Mouse (Mus musculus): ENCODE data around the gene Srp68. TPM values are rescaled to one million over a fixed set of nuclear protein-coding genes. Genes with fewer than 3 reads are reported as not detected.

The Srp68 gene
- polyA plus RNA-seq (2021; fragmentation: Nextera tagmentation), result 25.9 and 34.4 TPM in 2 replicates
- long read RNA-seq, experiment 1, transcript Srp68-201 (16 exons, 2,526 nt), result major isoform, 215 of 249 reads
- long read RNA-seq, experiment 1, partial matches to known transcripts, result 26 of 249 reads
- long read RNA-seq, experiment 1, other reads (novel, unspliced or antisense), result 8 of 249 reads
- long read RNA-seq, experiment 2, transcript Srp68-201 (16 exons, 2,526 nt), result major isoform, 32 of 54 reads
- long read RNA-seq, experiment 2, partial matches to known transcripts, result 18 of 54 reads
- long read RNA-seq, experiment 2, other reads (novel, unspliced or antisense), result 4 of 54 reads

DNA sequence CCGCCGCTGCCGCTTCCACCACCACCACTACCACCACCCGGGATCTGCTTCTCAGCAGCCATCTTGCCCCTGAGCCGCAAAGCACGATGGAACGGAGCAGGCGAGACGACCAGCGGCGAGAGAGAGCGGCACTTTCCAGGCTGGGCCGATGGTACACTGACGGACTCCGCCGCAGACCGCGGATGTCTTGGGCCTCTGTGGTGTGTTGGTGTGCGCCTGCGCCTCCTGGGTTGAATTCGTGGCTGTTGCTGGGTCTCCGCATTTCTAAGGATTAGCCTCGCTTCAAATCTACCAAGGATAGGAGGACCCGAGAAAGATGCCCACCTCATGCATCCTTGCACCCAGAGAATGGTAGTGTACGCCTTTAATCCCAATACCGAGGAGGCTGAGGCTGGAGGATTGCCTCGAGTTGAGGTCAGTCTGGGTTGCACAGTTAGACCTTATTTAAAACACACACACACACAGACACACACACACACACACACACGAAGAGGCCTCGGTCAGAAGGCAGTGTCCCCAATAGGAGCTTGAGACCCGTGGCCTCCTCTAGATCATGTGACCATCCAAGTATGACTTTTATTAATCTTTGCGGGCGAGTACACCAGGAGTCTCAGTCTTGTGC, at the start of gene Srp68:
TSS of gene Srp68 (minus strand) at position 173 of the 622 bp plus-strand sequence.

DNA sequence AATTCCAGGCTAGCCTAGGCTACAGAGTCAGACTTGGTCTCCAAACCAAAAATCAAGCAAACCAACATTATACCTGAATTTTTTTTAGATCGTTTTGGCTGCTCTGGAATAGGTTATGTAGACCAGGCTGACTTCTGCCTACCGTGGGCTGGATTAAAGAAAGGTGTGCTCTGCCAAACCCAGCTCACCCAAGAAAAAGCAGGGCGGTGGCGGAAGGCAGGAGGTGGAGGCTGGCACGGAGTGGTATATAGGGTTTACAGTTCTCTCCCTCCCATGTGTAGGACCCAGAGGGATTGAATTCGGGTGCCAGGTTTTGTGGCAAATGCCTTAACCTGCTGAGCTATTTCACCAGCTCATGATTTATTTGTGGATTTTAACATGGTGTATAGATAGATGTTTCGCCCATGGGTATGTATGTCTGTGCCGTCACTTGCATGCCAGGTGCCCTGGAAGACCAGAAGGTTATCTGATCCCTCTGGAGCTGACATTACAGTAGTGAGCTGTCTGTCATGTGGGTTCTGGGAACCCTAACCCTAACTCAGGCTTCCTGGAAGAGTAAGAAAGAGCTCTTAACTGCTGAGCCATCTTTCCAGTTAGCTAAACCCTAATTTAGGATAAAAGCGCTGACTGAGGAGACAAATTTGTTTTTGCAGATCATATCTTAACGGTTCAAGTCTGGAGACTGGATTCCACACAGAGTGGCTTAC, 33.2 kb upstream of the Srp68 start, which contains the start of gene Exoc7:
TSS of gene Exoc7 (minus strand) at position 215 of the 707 bp plus-strand sequence.

GRCm38 (mm10) chr11:116280751-116281663, 7.0 kb upstream of the Srp68 start, which contains the start of gene Galr2:
Galr2 (plus strand) TSS chr11:116280939.

DNA sequence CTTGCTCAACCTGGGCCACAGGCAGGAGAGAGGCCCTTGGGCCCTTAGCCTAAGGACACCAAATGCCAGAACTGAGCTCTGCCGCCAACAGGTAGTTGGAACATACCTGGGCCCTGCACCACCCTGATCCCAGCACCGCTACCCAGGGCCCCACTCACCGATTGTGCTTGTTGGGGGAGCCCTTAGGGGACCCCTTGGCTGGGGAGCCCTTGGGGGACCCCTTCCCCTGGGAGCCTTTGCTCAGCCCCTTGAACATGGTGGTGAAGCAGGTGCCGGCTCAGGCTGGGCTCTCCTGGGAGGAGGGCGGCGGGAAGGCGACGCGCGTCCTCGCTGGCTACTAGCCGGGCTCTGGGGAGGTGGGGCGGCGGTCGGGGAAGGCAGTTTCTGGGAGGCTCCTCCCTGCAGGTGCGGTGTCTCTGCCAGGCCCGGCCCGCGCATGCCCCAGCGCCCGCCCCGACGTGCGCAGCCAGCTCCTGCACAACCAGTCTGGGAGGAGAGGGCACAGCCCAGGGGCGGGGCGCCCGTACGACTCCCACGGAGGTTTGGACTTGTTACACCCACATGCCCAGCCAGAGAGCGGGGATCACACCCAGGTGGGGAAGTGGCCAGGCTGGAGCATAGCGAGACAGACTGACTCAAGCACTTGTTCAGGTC, 36.1 kb downstream of the Srp68 start, which contains the start of gene Evpl:
TSS of gene Evpl (minus strand) at position 336 of the 654 bp plus-strand sequence.

DNA sequence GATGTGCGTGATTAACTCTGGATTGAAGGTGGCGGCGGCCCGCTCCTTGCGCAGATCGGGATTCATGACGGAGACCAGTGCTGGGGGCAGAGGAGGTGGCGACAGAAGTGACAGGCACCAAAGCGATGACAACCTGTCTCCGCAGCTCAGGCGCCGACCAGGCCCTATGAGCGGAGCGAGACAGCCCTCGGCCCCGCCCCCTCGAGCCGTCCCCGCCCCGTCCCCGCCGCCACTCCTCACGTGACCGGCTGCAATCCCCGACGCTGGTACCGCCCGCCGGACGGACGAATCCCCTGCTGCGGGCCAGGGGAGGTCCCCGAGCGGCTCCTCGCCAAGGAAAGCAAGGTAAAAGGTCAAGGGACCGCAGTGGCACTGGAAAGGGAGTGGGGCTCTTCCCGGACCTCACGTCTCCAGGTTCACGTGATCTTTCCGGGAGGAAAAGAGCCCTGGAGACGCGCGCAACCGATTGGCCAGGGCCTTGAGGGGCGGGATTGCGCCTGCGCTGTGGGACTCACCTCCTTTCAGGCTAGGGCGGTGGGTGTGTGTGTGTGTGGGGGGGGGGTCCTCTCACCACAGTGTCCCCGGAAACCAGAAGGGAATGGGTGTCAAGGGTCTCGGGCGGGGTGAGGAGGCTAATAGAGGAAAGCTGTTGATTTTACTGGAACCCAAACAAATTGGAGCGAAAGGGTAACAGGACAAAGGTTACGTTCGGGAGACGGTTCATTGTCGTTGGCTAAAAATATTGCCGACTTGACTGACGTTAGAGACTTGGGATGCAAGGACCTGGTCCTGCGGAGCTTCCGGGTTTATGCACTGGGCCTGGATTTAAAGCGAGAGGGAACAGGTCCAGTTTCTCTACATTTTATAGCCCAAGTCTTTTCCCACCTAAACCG, 75.1 kb downstream of the Srp68 start, which contains the start of the genes Ten1 and Acox1:
TSS of gene Ten1 (plus strand) at position 217 of the 893 bp plus-strand sequence.
TSS of gene Acox1 (minus strand) at position 407 of the 893 bp plus-strand sequence.

Other genes starting within 250 kb of the Srp68 start
- 208 and 343 TPM in 2 replicates for gene H3f3b, start 246.3 kb downstream of the Srp68 start, polyA plus RNA-seq (2021; fragmentation: Nextera tagmentation)
- gene Unk, start 243.9 kb downstream of the Srp68 start, polyA plus RNA-seq (2021; fragmentation: Nextera tagmentation), result 5.8 and 7.4 TPM in 2 replicates
- gene Unc13d, start 196.3 kb downstream of the Srp68 start, polyA plus RNA-seq (2021; fragmentation: Nextera tagmentation), result 1.0 and 1.3 TPM in 2 replicates
- gene Wbp2, start 187.2 kb downstream of the Srp68 start, polyA plus RNA-seq (2021; fragmentation: Nextera tagmentation), result 252 and 516 TPM in 2 replicates
- 2.7 and 4.7 TPM in 2 replicates for gene Trim47, start 147.0 kb downstream of the Srp68 start, polyA plus RNA-seq (2021; fragmentation: Nextera tagmentation)
- 2.0 and 2.8 TPM in 2 replicates for gene Trim65, start 143.1 kb downstream of the Srp68 start, polyA plus RNA-seq (2021; fragmentation: Nextera tagmentation)
- 62.0 and 78.9 TPM in 2 replicates for gene Mrpl38, start 135.3 kb downstream of the Srp68 start, polyA plus RNA-seq (2021; fragmentation: Nextera tagmentation)
- gene Fbf1, start 106.1 kb downstream of the Srp68 start, polyA plus RNA-seq (2021; fragmentation: Nextera tagmentation), result 25.2 and 27.1 TPM in 2 replicates
- gene Ten1, start 75.4 kb downstream of the Srp68 start, polyA plus RNA-seq (2021; fragmentation: Nextera tagmentation), result 100.0 and 109 TPM in 2 replicates
- 65.0 and 76.9 TPM in 2 replicates for gene Acox1, start 75.2 kb downstream of the Srp68 start, polyA plus RNA-seq (2021; fragmentation: Nextera tagmentation)
- 0.53 and 0.79 TPM in 2 replicates for gene Evpl, start 36.1 kb downstream of the Srp68 start, polyA plus RNA-seq (2021; fragmentation: Nextera tagmentation)
- gene Galr2, start 6.7 kb upstream of the Srp68 start, polyA plus RNA-seq (2021; fragmentation: Nextera tagmentation), result not detected in 2 replicates
- gene Exoc7, start 33.0 kb upstream of the Srp68 start, polyA plus RNA-seq (2021; fragmentation: Nextera tagmentation), result 44.9 and 81.5 TPM in 2 replicates
- 1.0 and 3.7 TPM in 2 replicates for gene Foxj1, start 61.2 kb upstream of the Srp68 start, polyA plus RNA-seq (2021; fragmentation: Nextera tagmentation)
- gene Rnf157, start 138.8 kb upstream of the Srp68 start, polyA plus RNA-seq (2021; fragmentation: Nextera tagmentation), result 36.6 and 49.2 TPM in 2 replicates
- gene Ubald2, start 159.9 kb upstream of the Srp68 start, polyA plus RNA-seq (2021; fragmentation: Nextera tagmentation), result 4.5 and 15.9 TPM in 2 replicates
- 0.05 TPM in 1 of 2 replicates, not detected in the other for gene Qrich2, start 192.0 kb upstream of the Srp68 start, polyA plus RNA-seq (2021; fragmentation: Nextera tagmentation)
- gene Prpsap1, start 220.0 kb upstream of the Srp68 start, polyA plus RNA-seq (2021; fragmentation: Nextera tagmentation), result 54.8 and 59.0 TPM in 2 replicates

Measured in left cerebral cortex, adult 6 months (tissue).